Mouse (Mus musculus): ENCODE data around the gene Agrn. TPM values are rescaled to one million over a fixed set of nuclear protein-coding genes. Genes with fewer than 3 reads are reported as not detected.

The Agrn gene
- polyA plus RNA-seq, 1 experiment from 2014 or later: 155 TPM

DNA sequence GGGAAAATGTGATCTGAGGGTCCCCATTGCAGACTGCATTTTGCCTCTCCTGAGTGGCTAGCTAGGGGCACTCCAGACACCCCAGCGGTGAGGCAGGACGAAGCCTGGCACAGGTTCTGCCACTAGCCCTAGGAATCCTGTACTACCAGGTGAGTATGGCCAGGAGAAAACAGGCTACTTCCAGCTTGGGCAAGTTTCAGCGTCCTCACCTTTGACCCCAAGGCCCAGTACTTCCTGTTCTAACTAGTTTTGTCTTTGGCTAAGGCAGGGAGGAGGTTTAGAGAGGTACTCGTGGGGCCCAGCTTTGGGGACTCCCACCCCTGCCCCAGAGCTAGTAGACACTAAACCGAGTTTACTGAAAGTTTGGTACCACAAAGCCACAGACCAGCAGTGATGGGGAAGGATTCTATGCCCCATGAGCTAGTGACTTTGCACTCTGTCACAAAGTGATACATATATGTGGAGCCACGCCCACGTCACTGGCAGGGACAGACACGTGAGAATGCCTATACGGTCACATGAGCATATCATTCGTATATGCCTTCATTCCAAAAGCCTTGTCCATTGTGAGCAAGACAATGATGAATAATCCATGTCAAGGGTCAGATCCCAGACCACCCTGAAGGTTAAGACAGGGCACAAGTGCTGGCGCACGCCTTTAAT is 63.2 kb downstream of the Agrn start:
- H3K4me3 ChIP-seq: no peak overlapping the region
- H3K4me2 ChIP-seq (replicated peaks): no peak overlapping the region
- 0 out of 2 replicates have a peak, but pooled peaks cover 2% of the 10 kb centered on the region for H3K9me3 ChIP-seq
- no peaks in the 10 kb centered on the region for H3K27me3 ChIP-seq
- H3K27ac ChIP-seq (replicated peaks): no peak overlapping the region
- H3K4me1 ChIP-seq: 0 out of 2 replicates have a peak, but pooled peaks cover 4% of the 10 kb centered on the region
- no peaks in the 10 kb centered on the region for H3K36me3 ChIP-seq
- no peak for ATAC-seq (ENCODE audit: low FRiP score, low read depth)
- no peak overlapping the region for H3K9ac ChIP-seq (replicated peaks)
- 79% methylated on average over 12 of the region's 12 CpGs for WGBS

DNA sequence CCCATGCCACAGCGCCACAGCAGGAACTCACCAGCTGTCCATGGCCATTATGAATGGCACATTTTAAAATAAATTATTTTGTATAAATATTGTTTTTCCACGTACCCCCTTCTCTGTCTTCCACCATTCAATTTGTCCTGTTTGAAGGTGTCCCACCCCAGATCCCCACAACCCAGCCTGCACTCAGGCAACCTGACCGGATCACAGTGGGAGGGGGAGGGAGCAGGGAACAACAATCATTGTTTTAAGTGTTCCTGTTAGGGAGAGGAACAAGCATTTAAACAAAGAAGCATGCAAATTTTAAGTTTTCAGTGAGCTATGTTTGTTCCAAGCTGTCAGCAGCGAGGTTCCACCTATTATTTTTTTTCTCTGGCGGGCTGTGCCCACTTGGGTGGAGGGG is 64.0 kb downstream of the Agrn start:
- H3K9ac ChIP-seq (replicated peaks): no peak overlapping the region
- no peak overlapping the region for H3K27ac ChIP-seq (replicated peaks)

DNA sequence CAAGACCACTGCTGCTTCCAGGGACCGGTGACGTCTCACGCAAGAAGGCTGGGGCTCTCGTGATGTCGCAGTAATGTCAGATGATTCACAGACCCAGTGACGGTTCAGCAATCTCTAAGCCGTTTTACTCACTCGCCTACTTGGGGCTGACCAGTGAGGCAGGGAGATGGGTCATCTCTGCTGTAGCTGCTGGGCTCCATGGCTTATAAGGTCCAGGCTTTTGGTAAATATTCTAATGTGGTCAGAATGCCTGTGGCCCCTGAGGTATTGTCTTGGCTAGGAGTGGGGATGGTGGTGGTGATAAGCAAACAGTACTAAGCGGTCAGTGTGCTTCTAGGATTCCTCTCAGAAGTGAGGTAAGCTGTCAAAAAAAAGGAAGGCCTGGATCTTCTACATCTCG is 66.3 kb downstream of the Agrn start:
- H3K4me1 ChIP-seq: 0 out of 2 replicates have a peak, but pooled peaks cover 4% of the 10 kb centered on the region
- H3K9me3 ChIP-seq: no peaks in the 10 kb centered on the region
- no peak overlapping the region for H3K27ac ChIP-seq (replicated peaks)
- ATAC-seq (ENCODE audit: low FRiP score, low read depth): no peak
- no peak overlapping the region for H3K4me2 ChIP-seq (replicated peaks)
- no peaks in the 10 kb centered on the region for H3K27me3 ChIP-seq
- no peak overlapping the region for H3K4me3 ChIP-seq
- H3K9ac ChIP-seq (replicated peaks): no peak overlapping the region
- peaks cover 13% of the 10 kb centered on the region for H3K36me3 ChIP-seq
- WGBS: 81% methylated on average over 10 of the region's 10 CpGs

More for the DNA sequence above, 64.0 kb downstream of the Agrn start:
- no peaks in the 10 kb centered on the region for H3K27me3 ChIP-seq
- 0 out of 2 replicates have a peak, but pooled peaks cover 4% of the 10 kb centered on the region for H3K4me1 ChIP-seq
- 58% methylated on average over 5 of the region's 5 CpGs for WGBS
- no peak overlapping the region for H3K4me3 ChIP-seq
- no peak for ATAC-seq (ENCODE audit: low FRiP score, low read depth)
- no peak overlapping the region for H3K4me2 ChIP-seq (replicated peaks)
- H3K36me3 ChIP-seq: no peaks in the 10 kb centered on the region
- H3K9me3 ChIP-seq: no peaks in the 10 kb centered on the region

DNA sequence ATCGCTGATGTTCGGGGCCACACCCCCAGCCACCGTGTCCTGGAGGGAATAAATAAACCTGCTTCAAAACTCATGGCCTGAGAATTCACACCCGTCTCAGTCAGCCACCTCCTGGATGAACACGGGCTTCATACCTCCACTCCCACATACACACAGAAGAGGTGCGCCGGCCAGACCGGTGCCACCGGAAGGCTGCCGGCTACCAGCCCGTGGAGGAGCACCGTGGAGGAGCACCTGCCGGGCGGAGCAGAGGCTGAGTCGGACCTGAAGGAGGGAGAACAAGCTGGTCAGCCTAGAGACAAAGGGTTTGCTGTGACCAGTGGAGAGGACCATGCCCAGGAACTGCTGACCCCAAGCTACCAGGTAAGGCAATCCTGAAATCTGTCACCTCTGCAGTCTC is 66.9 kb downstream of the Agrn start, which contains the start of gene Rnf223:
Gene Rnf223 (plus strand): TSS at position 78 of the 400 bp plus-strand sequence.
- H3K9ac ChIP-seq (replicated peaks): no peak within 1 kb of the TSS
- WGBS: 86% methylated on average over 15 of the region's 15 CpGs
- no peak within 1 kb of the TSS for H3K27ac ChIP-seq (replicated peaks)

DNA sequence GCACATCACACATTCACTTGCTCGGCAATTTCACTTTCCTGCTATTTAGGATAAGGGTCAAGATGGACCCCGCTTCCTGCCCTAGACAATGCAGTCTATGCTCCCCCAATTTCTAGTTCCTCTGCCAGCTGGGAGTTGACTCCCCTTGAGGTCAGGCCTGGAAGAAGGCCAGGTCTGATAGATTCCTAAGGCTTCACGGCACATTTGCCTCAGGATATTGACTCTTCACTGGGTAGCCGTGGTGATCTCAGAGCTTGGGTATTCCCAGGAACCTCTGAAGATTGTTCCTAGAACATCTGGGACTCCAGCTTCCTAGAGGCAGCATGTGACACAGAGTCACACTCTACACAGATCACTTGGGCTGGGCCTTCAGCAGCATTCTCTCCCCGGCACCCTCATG is 68.5 kb downstream of the Agrn start:
- Histone ChIP-seq H3K27me3 (no peaks in the 10 kb centered on the region), H3K27ac (replicated peaks) (no peak overlapping the region), H3K9me3 (no peaks in the 10 kb centered on the region), H3K4me2 (replicated peaks) (no peak overlapping the region), H3K36me3 (peaks cover 35% of the 10 kb centered on the region), H3K9ac (replicated peaks) (no peak overlapping the region), H3K4me3 (no peak overlapping the region), H3K4me1 (0 out of 2 replicates have a peak, but pooled peaks cover 4% of the 10 kb centered on the region)
- ATAC-seq (ENCODE audit: low FRiP score, low read depth): no peak
- WGBS: 85% methylated on average over 5 of the region's 5 CpGs

More for the DNA sequence above, 66.9 kb downstream of the Agrn start, which contains the start of gene Rnf223:
- H3K36me3 ChIP-seq: peaks cover 18% of the 10 kb centered on the region
- H3K4me1 ChIP-seq: 0 out of 2 replicates have a peak, but pooled peaks cover 4% of the 10 kb centered on the region
- H3K9me3 ChIP-seq: no peaks in the 10 kb centered on the region
- no peak within 1 kb of the TSS for H3K4me3 ChIP-seq
- no peak for ATAC-seq (ENCODE audit: low FRiP score, low read depth)
- no peak within 1 kb of the TSS for H3K4me2 ChIP-seq (replicated peaks)
- no peaks in the 10 kb centered on the region for H3K27me3 ChIP-seq

DNA sequence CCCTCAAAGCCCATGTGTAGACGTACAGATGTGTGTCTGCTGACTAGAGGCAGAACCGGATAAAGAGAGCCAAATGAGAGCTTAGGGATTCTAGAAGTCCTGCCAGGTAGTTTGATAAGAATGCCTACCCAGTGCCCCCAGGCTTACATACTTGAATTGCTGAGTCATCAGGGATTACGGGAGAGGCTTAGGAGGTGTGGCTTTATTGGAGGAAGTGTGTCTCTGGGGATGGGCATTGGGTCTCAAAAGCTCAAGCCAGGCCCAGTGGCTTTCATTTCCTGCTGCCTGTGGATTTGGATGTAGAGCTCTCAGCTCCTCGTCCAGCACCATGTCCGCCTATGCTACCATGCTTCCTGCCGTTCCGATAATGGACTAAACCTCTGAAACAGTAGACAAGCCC is 70.4 kb downstream of the Agrn start:
- no peaks in the 10 kb centered on the region for H3K9me3 ChIP-seq
- 94% methylated on average over 7 of the region's 7 CpGs for WGBS
- no peak overlapping the region for H3K4me2 ChIP-seq (replicated peaks)
- no peaks in the 10 kb centered on the region for H3K27me3 ChIP-seq
- H3K4me3 ChIP-seq: no peak overlapping the region
- ATAC-seq (ENCODE audit: low FRiP score, low read depth): no peak
- H3K4me1 ChIP-seq: no peaks in the 10 kb centered on the region
- H3K9ac ChIP-seq (replicated peaks): no peak overlapping the region
- H3K27ac ChIP-seq (replicated peaks): no peak overlapping the region
- H3K36me3 ChIP-seq: peaks cover 54% of the 10 kb centered on the region

DNA sequence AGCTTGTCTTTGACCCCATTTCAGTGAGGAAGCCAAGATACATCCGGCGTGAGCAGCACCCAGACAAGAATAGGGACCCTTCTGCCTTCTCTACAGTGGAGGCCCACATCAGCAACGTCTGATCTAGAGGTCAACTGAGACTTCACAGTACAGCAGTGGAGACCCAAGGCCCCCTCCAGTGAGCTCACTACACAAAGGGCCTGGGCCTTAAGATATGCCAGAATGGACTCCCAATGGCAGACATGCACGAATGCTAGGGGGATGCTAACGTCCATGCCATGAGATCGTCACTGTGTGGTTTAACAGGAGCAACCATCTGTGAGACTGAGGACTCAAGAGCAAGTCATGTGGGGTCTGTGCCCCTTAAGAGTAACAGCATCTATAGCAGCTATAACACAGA is 71.9 kb downstream of the Agrn start:
- H3K36me3 ChIP-seq: peaks cover 68% of the 10 kb centered on the region
- H3K9me3 ChIP-seq: no peaks in the 10 kb centered on the region
- H3K4me2 ChIP-seq (replicated peaks): no peak overlapping the region
- ATAC-seq (ENCODE audit: low FRiP score, low read depth): no peak
- WGBS: 96% methylated on average over 6 of the region's 6 CpGs
- H3K27me3 ChIP-seq: no peaks in the 10 kb centered on the region
- H3K4me1 ChIP-seq: no peaks in the 10 kb centered on the region
- H3K9ac ChIP-seq (replicated peaks): no peak overlapping the region
- no peak overlapping the region for H3K4me3 ChIP-seq
- H3K27ac ChIP-seq (replicated peaks): no peak overlapping the region

DNA sequence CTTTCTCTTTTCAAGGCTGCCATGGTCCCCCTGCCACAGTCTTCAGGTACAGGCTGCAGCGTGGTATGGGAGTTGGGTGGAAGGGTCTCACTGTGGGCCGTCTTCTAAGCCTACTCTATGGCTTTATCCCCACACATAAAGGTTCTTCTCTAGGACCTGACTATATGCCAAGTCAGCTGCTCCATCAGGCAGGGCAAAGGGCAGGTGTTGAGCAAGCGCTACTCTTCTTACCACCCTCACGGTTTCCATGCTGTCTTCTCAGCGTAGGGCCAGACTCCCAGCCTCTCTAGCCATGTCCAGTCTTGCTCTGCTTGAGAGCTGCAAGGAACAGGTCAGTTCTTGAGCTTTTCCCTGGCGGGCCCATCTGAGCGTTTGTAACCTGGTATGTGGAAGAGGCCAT is 73.2 kb downstream of the Agrn start:
- 94% methylated on average over 7 of the region's 7 CpGs for WGBS
- Histone ChIP-seq H3K9ac (replicated peaks) (no peak overlapping the region), H3K27ac (replicated peaks) (no peak overlapping the region), H3K36me3 (peaks cover 81% of the 10 kb centered on the region), H3K27me3 (no peaks in the 10 kb centered on the region), H3K9me3 (no peaks in the 10 kb centered on the region), H3K4me3 (no peak overlapping the region), H3K4me2 (replicated peaks) (no peak overlapping the region), H3K4me1 (no peaks in the 10 kb centered on the region)
- no peak for ATAC-seq (ENCODE audit: low FRiP score, low read depth)

Small RNA genes within 50 kb of the gene (microRNA-seq; reads per million reads assigned to microRNA genes)
- 6.0 reads per million, percentile 21 among the genes with 10 or more reads in this experiment for gene Mir7658

Other genes starting within 250 kb of the Agrn start
- 16.0 and 18.1 TPM in 2 replicates for gene C1qtnf12, start 235.2 kb downstream of the Agrn start, polyA plus RNA-seq (2016; fragmentation: Nextera tagmentation; extraction: Ambion mirVana)
- gene B3galt6, start 204.8 kb downstream of the Agrn start, polyA plus RNA-seq (2016; fragmentation: Nextera tagmentation; extraction: Ambion mirVana): 19.1 and 23.0 TPM in 2 replicates
- 120 and 130 TPM in 2 replicates for gene Sdf4, start 204.6 kb downstream of the Agrn start, polyA plus RNA-seq (2016; fragmentation: Nextera tagmentation; extraction: Ambion mirVana)
- 0.52 and 0.77 TPM in 2 replicates for gene Tnfrsf4, start 183.6 kb downstream of the Agrn start, polyA plus RNA-seq (2016; fragmentation: Nextera tagmentation; extraction: Ambion mirVana)
- gene Tnfrsf18, start 171.3 kb downstream of the Agrn start, polyA plus RNA-seq (2016; fragmentation: Nextera tagmentation; extraction: Ambion mirVana): 2.2 and 2.4 TPM in 2 replicates
- gene Ttll10, start 138.1 kb downstream of the Agrn start, polyA plus RNA-seq (2016; fragmentation: Nextera tagmentation; extraction: Ambion mirVana): not detected in 2 replicates
- gene 9430015G10Rik, start 87.5 kb downstream of the Agrn start, polyA plus RNA-seq (2016; fragmentation: Nextera tagmentation; extraction: Ambion mirVana): 59.8 and 60.0 TPM in 2 replicates
- gene Rnf223, start 67.0 kb downstream of the Agrn start, polyA plus RNA-seq (2016; fragmentation: Nextera tagmentation; extraction: Ambion mirVana): 1.1 and 1.2 TPM in 2 replicates
- 1.3 and 2.0 TPM in 2 replicates for gene Isg15, start 3.3 kb upstream of the Agrn start, polyA plus RNA-seq (2016; fragmentation: Nextera tagmentation; extraction: Ambion mirVana)
- 7.6 and 8.1 TPM in 2 replicates for gene AW011738, start 5.8 kb upstream of the Agrn start, polyA plus RNA-seq (2016; fragmentation: Nextera tagmentation; extraction: Ambion mirVana)
- gene Perm1, start 18.4 kb upstream of the Agrn start, polyA plus RNA-seq (2016; fragmentation: Nextera tagmentation; extraction: Ambion mirVana): 2.0 and 2.1 TPM in 2 replicates
- 29.7 and 31.9 TPM in 2 replicates for gene Plekhn1, start 37.4 kb upstream of the Agrn start, polyA plus RNA-seq (2016; fragmentation: Nextera tagmentation; extraction: Ambion mirVana)
- gene Noc2l, start 38.5 kb upstream of the Agrn start, polyA plus RNA-seq (2016; fragmentation: Nextera tagmentation; extraction: Ambion mirVana): 85.2 and 93.7 TPM in 2 replicates
- 5.2 and 5.6 TPM in 2 replicates for gene Samd11, start 58.2 kb upstream of the Agrn start, polyA plus RNA-seq (2016; fragmentation: Nextera tagmentation; extraction: Ambion mirVana)
- gene Vmn2r-ps159, start 133.6 kb upstream of the Agrn start, polyA plus RNA-seq (2016; fragmentation: Nextera tagmentation; extraction: Ambion mirVana): not detected in 2 replicates

All from midbrain, embryonic 12.5 days (tissue).